Mouse (Mus musculus): Measurements from ENCODE around the gene Tmbim6.

DNA sequence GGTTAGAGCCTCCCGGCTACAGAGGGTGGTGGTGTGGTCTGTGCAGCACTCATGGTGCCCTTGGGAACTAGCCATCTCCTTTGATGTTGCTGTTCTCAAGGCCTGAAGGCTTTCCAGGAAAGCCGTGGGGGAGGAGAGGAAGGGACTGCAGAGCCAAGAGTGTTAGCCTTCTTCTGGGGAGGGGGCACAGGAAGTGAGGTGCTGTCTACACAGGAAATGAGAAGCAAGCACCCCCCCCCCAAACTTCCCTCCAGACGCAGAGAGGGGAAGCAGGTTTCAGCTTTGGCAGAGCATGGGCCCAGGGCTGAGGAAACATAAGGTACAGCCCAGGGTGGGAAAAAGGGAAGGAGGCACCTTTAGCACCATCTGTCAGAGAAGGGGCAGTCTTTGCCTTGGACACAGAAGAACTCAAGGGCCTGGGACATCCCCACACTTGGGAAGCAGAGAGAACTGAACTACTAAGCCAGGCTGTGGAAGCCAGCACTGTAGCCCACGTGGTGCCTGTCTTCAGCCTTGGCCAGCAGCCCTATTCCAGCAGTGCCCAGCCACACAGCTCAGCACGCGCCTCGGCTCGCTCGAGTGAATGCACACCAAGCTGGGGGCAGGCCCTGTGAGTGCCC, 56.6 kb downstream of the Tmbim6 start:
- TF ChIP-seq ZC3H11A (IDR thresholded peaks at IDR 0.05; ENCODE audit: borderline replicate concordance, low read depth, low read length) (no peak), ZNF384 (IDR thresholded peaks at IDR 0.05; ENCODE audit: low read depth, low read length) (no peak)

Measured in ES-E14 (cell line).